Mouse (Mus musculus): ENCODE data around the gene Zfp57.

DNA sequence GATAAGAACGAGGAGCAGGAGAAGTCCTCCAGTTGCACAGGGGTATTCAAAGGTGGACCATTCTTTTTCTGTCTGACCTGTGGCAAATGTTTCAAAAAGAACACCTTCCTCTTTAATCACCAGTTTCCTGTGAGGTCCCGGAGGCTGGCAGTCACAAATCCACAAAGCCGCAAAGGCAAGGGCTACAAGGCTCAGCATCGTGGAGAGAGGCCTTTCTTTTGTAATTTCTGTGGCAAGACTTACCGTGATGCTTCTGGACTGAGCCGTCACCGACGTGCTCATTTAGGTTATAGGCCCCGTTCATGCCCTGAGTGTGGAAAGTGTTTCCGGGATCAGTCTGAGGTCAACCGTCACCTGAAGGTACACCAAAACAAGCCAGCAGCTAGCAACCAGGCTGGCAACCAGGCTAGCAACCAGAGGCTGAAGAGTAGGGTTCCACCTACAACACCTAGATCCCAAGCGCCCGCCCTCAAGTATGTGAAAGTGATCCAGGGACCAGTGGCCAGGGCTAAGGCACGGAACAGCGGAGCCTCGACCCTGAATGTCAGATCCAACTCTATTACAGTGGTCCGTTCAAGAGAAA, 8.6 kb downstream of the Zfp57 start:
- TF ChIP-seq CTCF (IDR thresholded peaks at IDR 0.05; ENCODE audit: low read depth) (no peak), EP300 (IDR thresholded peaks at IDR 0.05; ENCODE audit: low read depth) (no peak)

All from liver, postnatal 0 days (tissue).